Mouse (Mus musculus) adrenal gland, postnatal 25 days (tissue): ENCODE measurements at regions not wholly inside any gene's neighbourhood (a gene's known extent, or its start where the extent isn't known, plus 50 kb on each side); places are given as distances from the start of the nearest gene placed in this dataset.

Experiments
- DNase-seq: peaks from one replicate; pipeline ENCODE4 v3.0.0; 2021; ENCODE audit warnings: mixed read lengths

GRCm38 (mm10) chr13:110580570-110580969 lies 185.7 kb downstream of the Plk2 start:
- no peak for DNase-seq

GRCm38 (mm10) chr13:110584765-110585164 lies 189.9 kb downstream of the Plk2 start:
- no peak for DNase-seq

- DNase-seq, result no peak
These were observed 199.8 kb downstream of the Plk2 start for GRCm38 (mm10) chr13:110594630-110595029.

- DNase-seq, result no peak
These were observed 204.8 kb downstream of the Plk2 start for GRCm38 (mm10) chr13:110599666-110600065.

DNA sequence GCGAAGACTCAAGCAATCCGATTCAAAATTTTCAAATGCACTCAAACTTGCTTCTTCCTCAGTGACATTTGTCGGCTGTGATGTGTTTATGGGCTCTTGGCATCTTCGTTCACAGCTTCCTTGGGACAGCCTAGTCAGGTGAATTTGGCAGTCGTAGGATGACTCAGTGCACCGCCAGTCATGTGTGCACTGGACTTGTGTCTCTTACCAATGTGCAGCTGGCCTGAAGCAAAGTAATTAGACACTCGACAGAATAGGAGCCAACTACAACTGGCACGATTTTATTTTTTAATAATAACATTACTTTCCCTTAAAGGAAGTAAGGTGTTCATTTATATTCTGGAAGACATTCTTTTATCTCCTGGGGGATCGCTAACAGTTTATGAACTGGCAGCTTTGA lies 205.5 kb downstream of the Plk2 start:
- no peak for DNase-seq

DNA sequence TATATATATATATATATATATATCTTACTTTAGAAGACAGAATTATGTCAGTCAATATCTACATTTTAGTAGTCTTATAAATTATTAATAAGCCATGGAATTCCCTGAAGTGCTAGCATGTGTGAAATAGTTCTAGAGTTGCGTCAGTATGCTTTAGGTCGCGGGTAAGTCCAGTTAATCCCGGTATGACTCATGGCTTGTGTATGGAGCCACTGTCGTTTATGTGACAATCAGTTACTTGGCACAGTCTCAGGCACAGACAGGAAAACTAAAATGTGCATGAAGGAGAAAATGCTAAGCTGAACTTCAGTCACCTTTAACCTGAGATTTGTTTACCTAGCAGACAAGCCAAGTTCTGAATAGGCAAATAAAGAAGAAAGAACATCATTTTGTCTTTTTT lies 206.5 kb downstream of the Plk2 start:
- DNase-seq, result no peak

DNA sequence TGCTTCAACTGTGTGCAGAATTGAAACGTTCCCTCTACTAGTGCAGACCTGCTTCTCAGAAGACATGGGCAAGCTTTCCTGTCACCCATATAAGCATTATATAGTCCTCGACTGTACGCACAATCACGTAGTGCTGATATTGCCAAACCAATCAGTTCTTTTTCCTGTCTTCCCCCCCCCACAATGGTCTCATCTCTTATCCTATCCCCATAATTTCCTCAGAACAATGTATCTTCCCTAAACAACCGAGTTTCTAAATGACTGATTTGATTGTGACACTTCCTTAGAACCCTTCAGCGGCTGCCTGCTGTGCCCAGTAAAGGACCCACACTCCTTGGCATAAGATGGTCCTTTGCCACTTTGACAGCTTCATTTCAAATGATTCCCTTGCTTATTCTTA lies 207.0 kb downstream of the Plk2 start:
- no peak for DNase-seq

GRCm38 (mm10) chr13:110602894-110603293 lies 208.0 kb downstream of the Plk2 start:
- DNase-seq, result no peak

GRCm38 (mm10) chr13:110619010-110619409 lies 224.2 kb downstream of the Plk2 start:
- no peak for DNase-seq

- no peak for DNase-seq
These were observed 232.3 kb downstream of the Plk2 start for GRCm38 (mm10) chr13:110627136-110627535.

- DNase-seq, result no peak
These were observed 232.9 kb downstream of the Plk2 start for GRCm38 (mm10) chr13:110627732-110628131.

GRCm38 (mm10) chr13:110628201-110628600 lies 233.4 kb downstream of the Plk2 start:
- no peak for DNase-seq

- no peak for DNase-seq
These were observed 238.5 kb downstream of the Plk2 start for GRCm38 (mm10) chr13:110633261-110633781.

GRCm38 (mm10) chr13:110633899-110634298 lies 239.1 kb downstream of the Plk2 start:
- DNase-seq, result no peak

DNA sequence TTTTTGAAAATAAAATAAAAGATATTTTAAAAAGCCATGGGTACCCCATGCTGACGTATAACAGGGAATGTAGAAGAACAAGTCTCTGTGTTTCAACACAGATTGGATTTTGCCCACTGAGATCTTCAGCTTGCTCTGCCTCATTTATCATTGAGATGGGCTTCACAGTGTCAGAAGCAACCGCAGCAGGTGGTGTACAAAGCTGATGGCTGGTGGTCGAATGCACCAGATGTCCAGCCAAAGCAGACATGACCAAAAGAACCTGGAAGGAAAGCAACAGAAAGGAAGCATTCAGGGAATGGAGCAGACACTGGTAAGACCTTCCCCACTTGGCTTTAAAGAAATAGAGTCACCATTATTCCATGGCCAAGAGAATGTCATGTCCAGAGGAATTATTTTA lies 247.9 kb downstream of the Plk2 start:
- DNase-seq, result no peak

- peak; percentile 8 for DNase-seq
These were observed 248.5 kb downstream of the Plk2 start for GRCm38 (mm10) chr13:110643198-110643896.

DNA sequence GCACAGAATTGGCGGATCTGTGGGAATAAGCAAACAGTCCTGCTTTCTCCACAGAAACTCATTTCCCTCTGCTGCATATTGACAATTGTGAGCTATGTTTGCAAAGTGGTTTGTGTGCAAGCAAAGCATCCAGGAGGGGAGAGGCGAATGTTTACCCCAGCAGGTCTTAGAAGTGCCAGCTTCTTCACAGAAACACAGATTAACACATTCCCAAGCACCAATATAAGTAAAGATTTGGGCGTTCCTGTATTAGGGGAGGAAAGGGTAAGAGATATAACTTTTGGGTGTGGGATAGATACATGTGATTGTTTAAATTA lies 249.0 kb downstream of the Plk2 start:
- no peak for DNase-seq

DNA sequence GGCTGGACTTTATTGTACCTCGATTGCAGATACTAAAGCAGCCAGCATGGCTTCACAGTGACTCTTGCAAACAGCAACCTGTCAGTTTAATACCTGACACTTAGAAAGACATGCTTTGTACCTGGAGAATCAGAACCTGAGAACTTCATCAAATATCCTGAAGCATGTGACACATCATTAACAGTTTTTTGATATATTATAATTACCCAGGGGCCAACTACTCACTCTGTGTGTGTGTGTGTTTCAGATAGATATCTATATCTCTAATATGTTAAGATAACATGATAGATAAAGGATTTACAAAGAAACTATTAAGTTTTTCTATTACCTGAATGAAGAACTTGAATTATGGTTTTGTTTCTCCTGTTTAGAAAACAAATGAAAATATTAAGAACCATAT lies 254.5 kb downstream of the Plk2 start:
- no peak for DNase-seq

DNA sequence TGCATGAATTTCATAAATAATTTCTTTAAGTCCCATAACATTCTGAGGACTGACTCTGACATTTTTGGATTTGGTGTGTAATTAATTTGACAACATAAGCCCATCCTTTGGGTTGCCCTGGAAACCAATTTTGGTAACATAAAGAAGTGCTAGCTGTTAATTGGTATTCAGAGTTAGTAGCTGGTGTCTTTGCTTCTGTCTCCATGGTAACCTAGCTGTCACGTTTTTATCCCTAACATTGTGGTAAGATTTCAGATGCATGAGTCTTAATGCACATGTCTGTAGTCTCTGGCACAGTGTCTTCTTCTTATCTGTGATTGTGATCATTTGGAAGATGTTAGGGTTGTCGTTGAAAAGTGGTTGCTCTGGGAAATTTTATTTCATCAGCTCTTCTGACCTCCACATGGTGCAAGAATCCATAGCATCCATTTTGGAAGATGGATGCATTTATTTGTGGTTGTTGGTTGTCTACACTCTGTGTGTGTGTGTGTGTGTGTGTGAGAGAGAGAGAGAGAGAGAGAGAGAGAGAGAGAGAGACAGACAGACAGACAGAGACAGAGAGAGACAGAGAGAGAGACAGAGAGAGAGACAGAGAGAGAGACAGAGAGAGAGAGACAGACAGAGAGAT lies 255.1 kb downstream of the Plk2 start:
- no peak for DNase-seq

GRCm38 (mm10) chr13:110652201-110652600 lies 257.4 kb downstream of the Plk2 start:
- no peak for DNase-seq

DNA sequence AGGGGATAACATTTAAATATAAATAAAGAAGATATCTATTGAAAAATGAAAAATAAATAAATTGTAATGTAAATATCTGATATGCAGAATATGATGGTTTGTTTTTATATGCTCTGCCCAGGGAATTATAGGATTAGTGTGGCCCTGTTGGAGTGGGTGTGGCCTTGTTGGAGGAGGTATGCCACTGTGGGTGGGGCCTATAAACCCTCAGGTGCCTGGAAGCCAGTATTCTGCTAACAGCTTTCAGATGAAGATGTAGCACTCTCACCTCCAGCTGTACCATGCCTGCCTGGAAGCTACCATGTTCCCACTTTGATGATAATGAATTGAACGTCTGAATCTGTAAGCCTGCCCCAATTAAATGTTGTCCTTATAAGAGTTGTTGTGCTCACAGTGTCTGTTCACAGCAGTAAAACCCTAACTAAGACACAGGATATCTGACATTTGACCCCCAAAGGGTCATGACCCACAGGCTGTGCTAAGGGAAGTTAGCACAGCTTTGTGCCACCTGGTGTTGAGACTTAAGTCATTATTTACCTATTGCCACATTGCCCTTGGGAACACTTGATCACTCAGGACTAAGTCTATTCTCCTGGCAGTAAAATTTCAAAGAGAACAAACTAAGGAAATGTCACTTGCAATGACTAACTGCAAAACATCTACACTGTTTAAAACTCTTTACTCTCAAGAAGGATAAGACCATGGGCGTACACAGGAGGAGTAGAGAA lies 270.4 kb downstream of the Plk2 start:
- DNase-seq, result no peak

DNA sequence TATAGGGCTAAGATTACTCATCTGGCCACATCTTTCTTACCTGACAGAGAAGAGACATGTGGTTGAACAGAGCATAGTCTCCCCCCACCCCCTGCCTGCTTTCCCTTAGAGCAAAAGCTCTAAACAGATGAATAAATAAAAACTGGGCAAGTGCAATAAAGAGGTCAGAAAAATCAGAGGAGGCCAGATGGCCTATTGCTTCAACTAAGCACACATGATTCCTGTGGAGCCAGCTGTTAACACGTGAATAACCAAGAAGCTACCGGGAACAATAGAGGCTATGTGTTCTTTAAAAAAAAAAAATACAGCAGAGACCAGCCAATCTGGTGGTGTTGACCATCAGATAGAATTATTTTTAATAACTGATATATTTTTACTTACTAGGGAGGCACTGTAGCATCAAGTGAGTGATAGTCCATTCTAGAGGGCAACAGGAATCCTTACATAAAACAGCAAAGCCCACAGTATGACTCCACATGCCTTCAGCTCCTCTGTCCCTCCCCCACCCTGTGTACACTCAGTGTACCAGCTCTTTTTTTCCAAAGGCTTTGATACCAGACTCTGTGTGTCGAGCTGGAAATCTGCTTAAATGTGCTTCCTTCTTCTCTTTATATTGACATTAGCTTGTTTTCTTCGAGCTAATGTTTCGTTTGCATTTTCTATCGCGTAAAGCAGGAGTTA lies 272.6 kb downstream of the Plk2 start:
- DNase-seq, result no peak

- no peak for DNase-seq
These were observed 278.7 kb downstream of the Plk2 start for GRCm38 (mm10) chr13:110673536-110673935.
